Mouse (Mus musculus): ENCODE measurements at regions not wholly inside any gene's neighbourhood (a gene's known extent, or its start where the extent isn't known, plus 50 kb on each side); places are given as distances from the start of the nearest gene placed in this dataset.

- TF ChIP-seq CTCF (IDR thresholded peaks at IDR 0.05), result no peak
- no peak for TF ChIP-seq POLR2A (IDR thresholded peaks at IDR 0.05; ENCODE audit: insufficient read depth, low read depth, low read length)
- no peak for TF ChIP-seq EP300 (IDR thresholded peaks at IDR 0.05; ENCODE audit: insufficient read depth, low read depth, low read length)
Observed at GRCm38 (mm10) chr15:50580811-50581210, 3303.9 kb upstream of the Gm7489 start.
